Mouse (Mus musculus) cerebellum, postnatal 36 days (tissue): ENCODE measurements at regions not wholly inside any gene's neighbourhood (a gene's known extent, or its start where the extent isn't known, plus 50 kb on each side); places are given as distances from the start of the nearest gene placed in this dataset.
A peak's percentile ranks its signal among the peaks of the same experiment; 100 is the strongest.
"Not testable (repeated sequence)": the region's sequence is repeated elsewhere in the genome, so short reads cannot be mapped to it uniquely, and the experiment has no call there.

Experiments
- DNase-seq, 2 experiments: peaks; one replicate each; pipeline ENCODE4 v3.0.0; 2021 to 2022; ENCODE audit warnings: mixed read lengths in 2 of 2

DNA sequence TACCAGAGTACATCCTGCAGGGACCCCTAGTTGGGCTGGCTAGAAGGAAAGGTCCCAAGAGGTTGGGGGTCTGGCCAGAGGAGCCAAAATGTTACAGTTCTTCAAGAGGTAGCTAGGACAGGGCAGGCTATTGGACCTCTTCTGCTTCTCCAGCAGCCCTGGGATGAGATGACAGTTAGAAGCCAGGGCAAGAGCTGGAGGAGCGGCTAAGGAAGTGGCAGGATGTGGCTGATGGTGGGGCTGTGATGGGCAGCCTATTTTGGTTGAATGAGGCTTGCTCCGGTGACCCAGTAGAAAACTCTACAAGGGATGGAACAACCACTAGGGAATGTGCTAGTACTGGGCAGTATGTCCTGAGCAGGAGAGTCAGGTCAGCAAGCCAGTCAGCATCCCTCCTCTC, 82.8 kb downstream of the Ddx11 start:
- DNase-seq: no peak

GRCm38 (mm10) chr17:66207653-66208497, 84.6 kb downstream of the Ddx11 start:
- DNase-seq: not testable (repeated sequence)

DNA sequence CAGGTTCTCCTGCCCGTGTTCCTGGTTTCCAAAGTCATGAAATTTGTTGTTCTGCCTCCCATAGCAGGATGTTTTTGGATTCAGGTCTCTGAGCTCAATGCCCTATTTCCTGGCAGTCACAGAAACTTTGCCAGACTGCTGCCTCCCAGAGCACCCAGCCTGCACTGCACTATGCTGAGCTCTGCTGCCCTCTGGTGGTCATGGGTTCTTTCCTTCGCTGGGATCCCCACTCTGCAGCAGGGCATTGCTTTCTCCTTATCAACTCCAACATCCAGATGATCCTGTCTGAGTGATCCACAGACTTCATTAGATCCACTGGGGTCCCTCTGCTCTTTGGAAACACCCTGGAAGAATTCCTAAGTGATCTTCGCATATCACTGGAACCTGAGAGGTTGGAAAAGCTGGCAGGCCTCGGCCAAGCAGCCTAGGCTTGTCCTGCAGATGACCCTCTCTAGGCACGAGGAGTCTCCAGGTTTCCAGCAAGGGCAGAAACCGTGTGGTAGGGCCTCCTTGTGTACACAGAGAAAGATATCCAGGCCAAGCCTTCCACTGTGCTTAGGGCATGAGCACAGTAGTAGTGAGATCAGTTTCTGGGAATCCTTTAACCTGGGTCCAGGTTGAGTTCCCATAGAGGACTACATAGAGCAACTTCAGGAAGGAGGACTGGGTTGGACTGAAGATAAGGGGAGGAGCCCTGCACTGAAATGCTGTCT, 85.6 kb downstream of the Ddx11 start:
- not testable (repeated sequence) for DNase-seq

DNA sequence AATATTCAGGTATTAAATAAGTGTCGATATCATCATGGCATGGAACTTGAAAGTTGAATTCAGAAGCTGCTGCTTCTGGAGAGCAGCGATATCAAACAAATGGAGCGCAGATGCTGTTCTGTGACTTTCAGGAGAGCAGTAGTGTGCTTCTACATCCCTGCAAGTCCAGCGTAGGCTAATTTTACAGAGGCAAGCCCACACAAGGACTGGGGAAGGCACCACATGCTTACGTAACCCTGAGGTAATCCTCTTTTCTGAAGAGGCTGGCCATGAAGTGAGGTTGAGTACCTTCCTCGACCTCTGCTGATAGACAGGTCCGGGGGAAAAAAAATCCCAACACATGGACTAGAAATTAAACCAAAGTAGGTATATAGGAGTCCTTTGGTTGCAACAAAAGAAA, 88.2 kb downstream of the Ddx11 start:
- DNase-seq: no peak

- DNase-seq: no peak
These were observed 89.3 kb downstream of the Ddx11 start for GRCm38 (mm10) chr17:66212616-66213015.

GRCm38 (mm10) chr17:66218321-66218720, 95.0 kb downstream of the Ddx11 start:
- DNase-seq: no peak

- no peak for DNase-seq
These were observed 96.5 kb downstream of the Ddx11 start for GRCm38 (mm10) chr17:66219669-66220435.

DNA sequence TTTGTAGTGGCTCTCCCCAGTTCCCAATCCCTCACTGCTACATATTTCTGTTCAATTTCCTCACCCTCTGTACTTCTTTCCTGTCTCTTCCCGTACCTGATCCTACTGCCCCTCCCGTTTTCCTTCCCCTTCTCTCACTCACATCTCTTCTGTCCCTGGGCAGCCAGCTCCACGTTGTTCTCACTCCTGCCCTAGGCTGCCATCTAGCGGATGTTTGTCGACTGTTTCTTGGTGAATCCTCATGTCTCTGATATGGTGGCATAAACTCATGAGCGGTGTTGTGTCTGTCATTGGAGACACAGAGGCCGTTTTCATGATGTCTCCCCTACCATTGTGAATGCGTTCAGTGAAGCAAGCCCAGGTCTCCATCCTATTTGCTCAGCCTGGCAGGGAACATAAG, 97.9 kb downstream of the Ddx11 start:
- DNase-seq: peak; percentile 85 to 90

DNA sequence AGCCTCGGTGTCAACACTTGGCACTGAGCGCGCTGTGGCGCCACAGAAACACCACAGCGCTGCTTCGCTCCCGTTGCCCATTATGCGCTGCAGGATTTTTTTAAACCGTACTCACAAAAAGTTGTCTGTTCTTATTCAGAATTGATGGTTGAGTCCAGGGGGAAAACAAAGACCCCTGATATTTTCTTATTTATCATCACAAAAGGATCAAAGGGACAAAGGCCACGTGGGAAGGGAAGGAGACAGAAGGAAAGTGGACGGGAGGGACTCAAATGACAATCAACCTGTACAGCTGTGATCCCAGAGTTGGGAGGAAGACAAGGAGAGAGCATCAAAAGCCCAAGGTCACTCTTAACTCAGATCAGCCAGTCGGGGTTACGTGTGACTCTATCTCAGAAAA, 100.4 kb downstream of the Ddx11 start:
- DNase-seq: no peak

DNA sequence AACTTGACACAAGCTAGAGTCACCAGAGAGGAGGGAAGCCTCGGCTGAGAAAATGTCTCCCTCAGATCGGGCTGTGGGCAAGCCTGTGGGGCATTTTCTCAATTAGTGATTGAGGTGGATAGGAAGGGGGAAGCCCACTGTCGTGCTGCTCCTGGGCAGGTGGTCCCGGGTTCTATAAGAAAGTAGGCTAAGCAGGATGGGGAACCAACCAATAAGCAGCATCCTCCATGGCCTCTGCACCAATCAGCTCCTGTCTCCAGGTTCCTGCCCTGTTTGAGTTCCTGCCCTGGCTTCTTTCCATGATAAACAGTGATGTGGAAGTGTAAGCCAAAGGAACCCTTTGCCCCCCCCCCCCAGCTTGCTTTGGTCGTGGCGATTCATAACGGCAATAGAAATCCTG, 100.9 kb downstream of the Ddx11 start:
- peak in 1 of 2 experiments; percentile 23 for DNase-seq

DNA sequence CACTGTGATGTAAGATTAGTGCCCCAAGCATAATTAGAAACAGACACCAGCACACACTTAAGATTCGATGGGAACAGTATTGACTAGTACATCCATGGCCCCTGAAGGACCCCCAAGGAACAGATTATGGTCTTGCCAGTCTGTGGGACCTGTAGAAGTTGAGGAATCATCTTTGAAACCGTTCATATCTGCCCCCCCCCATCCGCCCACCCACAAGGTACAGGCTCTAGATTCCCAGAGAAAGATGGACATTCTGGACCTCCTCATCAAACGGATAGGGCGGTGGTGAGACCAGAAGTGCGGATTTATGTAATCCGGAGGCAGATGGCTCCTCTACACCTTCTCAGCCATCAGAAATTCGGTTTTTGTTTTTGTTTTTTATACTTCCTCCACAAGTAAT, 109.1 kb downstream of the Ddx11 start:
- no peak for DNase-seq

- DNase-seq: peak; percentile 96 to 99
These were observed 109.6 kb downstream of the Ddx11 start for GRCm38 (mm10) chr17:66232891-66233421.

DNA sequence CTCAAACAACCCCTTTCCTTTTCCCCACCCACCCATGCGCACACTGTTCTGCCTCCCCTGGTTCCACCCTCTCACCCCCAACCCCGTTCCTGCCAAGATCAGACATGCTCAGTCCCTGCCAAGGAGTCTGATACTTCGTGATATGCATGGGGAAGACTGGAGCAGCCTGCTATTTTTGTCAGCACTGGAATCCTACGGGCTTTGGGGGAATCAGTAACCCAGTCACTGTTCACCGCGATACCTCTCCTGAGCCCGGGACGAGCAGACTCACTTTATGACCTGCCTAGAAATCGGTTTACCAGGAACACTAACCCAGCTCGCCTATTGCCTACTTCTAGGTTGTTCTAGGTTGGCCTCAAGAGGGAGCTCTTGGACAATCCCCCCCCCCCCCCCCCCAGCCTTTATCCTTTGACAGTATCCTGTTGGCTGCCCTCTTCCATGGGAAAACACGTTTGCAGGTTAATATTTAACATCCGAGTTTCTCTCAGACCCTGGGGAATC, 110.2 kb downstream of the Ddx11 start:
- peak in 1 of 2 experiments; percentile 72 for DNase-seq

DNA sequence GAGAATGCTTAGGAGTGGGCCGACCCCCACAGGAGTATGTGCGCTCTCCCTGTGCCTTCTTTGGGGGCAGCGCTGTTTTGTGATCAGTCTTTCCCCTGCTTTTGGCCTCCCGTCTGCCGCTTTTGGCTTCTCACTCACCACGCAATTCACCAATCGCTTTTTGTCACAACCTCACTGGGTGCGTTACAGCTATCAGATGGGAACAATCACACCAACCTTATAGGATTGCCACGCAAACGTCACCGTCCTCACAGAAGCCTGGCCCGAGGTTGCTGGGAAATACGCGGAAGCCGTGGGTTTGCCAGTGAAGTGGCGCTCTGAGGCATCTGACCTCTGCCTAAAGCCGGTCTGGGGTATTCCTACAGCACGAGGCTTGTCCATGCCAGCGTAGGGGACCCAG, 111.1 kb downstream of the Ddx11 start:
- DNase-seq: peak; percentile 33 to 41

DNA sequence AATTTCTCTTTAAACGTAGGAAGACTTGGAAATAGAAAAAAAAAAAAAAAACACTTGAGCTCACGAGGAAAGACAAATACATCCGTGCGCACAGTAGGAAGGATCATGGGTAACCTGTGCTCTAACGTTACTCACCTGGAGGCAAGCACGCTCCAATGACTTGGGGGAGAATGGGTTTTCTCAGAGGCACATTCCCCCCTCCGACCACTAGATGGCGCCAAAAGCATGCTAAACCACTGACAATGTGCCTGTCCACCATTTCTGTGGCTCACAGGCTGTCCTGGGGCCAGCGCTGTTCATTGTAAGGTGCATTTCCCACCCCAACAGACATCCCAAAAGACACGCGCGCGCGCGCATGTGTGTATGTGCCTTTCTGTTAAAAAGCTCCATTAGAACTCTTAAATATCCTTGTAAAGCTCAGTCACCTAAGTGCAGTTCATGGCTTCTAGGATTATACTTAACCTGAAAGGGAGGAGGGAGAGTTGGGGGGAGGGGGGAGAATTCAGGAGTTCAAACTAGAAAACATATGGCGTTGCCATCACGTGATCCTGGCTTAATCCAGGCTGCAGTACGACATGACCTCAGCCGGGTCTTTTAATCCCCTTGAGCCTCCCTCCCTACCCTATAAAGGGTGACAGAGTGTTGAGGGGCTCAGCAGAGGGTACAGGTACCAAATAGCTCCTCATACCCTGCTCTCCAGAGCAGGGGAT, 111.9 kb downstream of the Ddx11 start:
- peak; percentile 92 to 97 for DNase-seq

- peak in 1 of 2 experiments; percentile 34 for DNase-seq
These were observed 112.6 kb downstream of the Ddx11 start for GRCm38 (mm10) chr17:66235806-66236335.

DNA sequence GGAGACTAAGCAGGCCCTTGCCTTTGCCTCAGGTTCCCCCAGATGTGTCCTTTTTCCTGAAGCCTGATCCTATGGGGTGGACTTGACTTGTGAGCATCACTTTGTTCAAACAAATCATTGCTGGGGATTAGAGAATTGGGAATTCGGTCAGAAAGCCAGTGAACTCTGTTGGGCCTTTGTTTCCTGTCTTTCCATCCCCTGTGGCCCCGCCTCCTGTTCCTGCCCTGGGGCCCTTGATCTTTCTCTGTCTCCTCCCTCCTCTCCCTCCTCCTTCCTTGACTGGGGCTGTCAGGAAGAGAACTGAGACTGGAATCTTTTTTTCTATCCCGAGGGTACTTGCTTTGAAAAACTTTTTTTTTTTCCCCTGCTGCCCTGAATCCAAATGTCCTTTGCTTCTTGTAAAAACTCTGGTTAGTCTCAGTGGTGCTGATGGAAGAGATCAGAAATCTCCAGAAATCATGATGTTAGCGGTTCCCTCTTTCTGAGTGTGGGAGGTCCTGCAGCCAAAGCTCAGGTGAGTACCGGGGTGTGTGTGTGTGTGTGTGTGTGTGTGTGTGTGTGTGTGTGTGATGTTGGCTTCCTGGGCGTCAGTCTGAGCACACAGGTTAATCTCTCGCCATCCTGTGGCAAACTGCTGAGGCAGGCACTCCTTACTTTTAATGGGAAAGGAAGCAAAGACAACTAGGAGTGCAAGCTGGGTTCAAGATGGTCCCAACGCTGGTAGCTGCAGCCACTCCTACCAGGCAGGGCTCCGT, 118.7 kb downstream of the Ddx11 start:
- DNase-seq: no peak

DNA sequence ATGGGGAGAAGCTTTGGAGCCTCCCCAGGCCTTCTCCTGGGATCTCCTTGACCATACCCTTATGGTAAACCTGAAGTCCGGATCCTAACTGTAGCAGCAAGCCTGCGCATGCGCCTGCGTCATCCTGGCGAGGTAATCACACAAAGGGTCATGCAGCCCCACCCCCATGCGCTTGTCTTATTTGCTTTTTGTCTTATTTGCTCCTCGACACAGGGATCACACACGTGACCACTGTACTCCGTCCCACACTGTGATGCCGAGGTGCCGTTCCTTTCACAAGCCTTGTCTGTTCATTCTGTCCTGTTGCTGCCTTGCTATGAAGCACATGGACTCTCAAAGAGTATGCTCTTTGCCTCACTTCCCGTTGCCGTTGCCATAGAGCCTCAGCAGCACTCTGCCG, 120.9 kb downstream of the Ddx11 start:
- DNase-seq: no peak

DNA sequence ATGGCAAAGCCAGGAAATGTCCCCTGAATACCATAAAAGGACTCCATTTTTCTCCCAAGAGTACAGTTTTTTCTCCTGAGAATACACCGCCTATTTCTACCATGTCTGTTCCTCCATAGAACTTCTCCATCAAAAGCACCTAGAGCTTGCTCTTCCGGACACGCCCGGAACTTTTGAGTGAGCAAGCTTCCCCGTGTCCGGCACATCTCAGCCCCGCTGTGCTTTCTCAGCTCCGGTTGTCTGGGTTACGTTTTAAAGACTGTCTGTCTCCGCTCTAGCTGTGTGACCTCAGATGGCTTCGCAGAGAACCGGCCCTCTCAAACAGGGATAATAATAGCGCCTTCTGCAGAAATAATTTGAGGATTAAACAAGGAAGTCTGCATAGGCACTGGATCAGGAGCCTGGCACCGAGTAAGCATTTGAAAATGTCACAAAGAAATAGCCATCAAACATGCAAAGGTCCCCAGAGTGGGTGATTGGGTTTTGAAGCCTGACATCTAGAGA, 122.8 kb downstream of the Ddx11 start:
- no peak for DNase-seq

GRCm38 (mm10) chr17:66251495-66251894, 128.2 kb downstream of the Ddx11 start:
- DNase-seq: no peak

DNA sequence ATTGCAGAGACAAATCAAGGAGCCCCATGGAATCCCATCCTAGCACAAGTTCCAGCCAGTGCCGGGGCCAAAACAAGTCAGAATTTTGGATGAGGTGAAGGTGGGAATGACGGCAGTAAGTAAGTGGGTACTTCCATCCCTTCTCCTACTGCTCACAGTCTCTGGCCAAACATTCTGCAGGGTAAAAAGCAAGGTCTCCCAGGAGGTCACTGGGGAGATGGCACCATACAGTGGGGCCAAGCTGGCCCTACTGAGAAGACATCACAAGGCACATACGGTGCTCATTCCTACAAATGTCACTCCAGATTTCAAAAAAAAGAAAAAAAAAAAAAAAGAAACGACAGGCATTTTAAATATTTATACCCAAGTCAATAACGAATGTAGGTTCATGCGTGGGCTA, 129.6 kb downstream of the Ddx11 start:
- DNase-seq: peak; percentile 27 to 37
